In genomic region chr6:91688021-91688420, GRCm38 (mm10) we compare ENCODE assay signal across 13 mouse cellular contexts. TPM values are rescaled to one million over a fixed set of nuclear protein-coding genes. Genes with fewer than 3 reads are reported as not detected.
DNase-seq lines count a peak whose midpoint lies in the region; ATAC-seq and TF ChIP-seq lines count a peak whose summit lies in the region.
"Had no signal": no experiment of that assay in that cellular context is flagged by ENCODE, and none has a peak within 500 bp of the region (broad histone marks: within the 10 kb centered on the region; RNA-seq: fewer than 3 reads in every experiment).

No protein-coding gene starts in this region.

- no peak overlapping the region for H3K9ac ChIP-seq in forebrain, postnatal 0 days
- H3K9ac ChIP-seq in hindbrain, embryonic 13.5 days = peak overlapping the region; percentile 46
- H3K9ac ChIP-seq in midbrain, embryonic 15.5 days = no peak overlapping the region
- H3K9ac ChIP-seq: forebrain, embryonic 13.5 days; limb, embryonic 13.5 days had no signal

- H3K9me3 ChIP-seq in forebrain, postnatal 0 days (ENCODE audit: low read length) = no peaks in the 10 kb centered on the region
- no peaks in the 10 kb centered on the region for H3K9me3 ChIP-seq in forebrain, embryonic 10.5 days
- no peaks in the 10 kb centered on the region for H3K9me3 ChIP-seq in hindbrain, embryonic 13.5 days
- no peaks in the 10 kb centered on the region for H3K9me3 ChIP-seq in midbrain, embryonic 15.5 days
- H3K9me3 ChIP-seq: forebrain, embryonic 13.5 days; limb, embryonic 13.5 days; megakaryocyte, embryonic 14.5 days had no signal

- H3K27ac ChIP-seq in forebrain, postnatal 0 days (ENCODE audit: low read depth, low read length) = no peak overlapping the region
- H3K27ac ChIP-seq in forebrain, embryonic 10.5 days = no peak overlapping the region
- H3K27ac ChIP-seq in left cerebral cortex, adult 2 months = peak overlapping the region; percentile 30; the same call in 1 of the 2 replicates
- no peak overlapping the region for H3K27ac ChIP-seq in hindbrain, embryonic 13.5 days
- H3K27ac ChIP-seq in midbrain, embryonic 15.5 days = no peak overlapping the region
- H3K27ac ChIP-seq: forebrain, embryonic 13.5 days; limb, embryonic 13.5 days had no signal

- ATAC-seq in forebrain, postnatal 0 days = no peak
- no peak for ATAC-seq in hindbrain, embryonic 13.5 days (ENCODE audit: low FRiP score)
- no peak for ATAC-seq in midbrain, embryonic 15.5 days (replicated peaks)
- ATAC-seq: forebrain, embryonic 13.5 days had no signal

- WGBS in forebrain, postnatal 0 days = 82% methylated on average over 6 of the region's 6 CpGs
- 74% methylated on average over 6 of the region's 6 CpGs for WGBS in forebrain, embryonic 10.5 days
- 77% methylated on average over 6 of the region's 6 CpGs for WGBS in hindbrain, embryonic 13.5 days
- 81% methylated on average over 6 of the region's 6 CpGs for WGBS in midbrain, embryonic 15.5 days

- DNase-seq in forebrain, postnatal 0 days = no peak
- DNase-seq in forebrain, embryonic 10.5 days (ENCODE audit: extremely low spot score, low spot score) = no peak
- no peak for DNase-seq in left cerebral cortex, adult 2 months (ENCODE audit: extremely low spot score in 1 of 2, low spot score in 2 of 2)
- no peak for DNase-seq in left cerebral cortex, adult 11 months (ENCODE audit: low spot score)
- DNase-seq in layer of hippocampus, postnatal 36 days = no peak
- no peak for DNase-seq in layer of hippocampus, adult 9-10 months (ENCODE audit: low spot score)
- DNase-seq: adrenal gland, adult 8-10 months; cerebellum, adult 9-10 months had no signal

- H3K4me1 ChIP-seq in forebrain, postnatal 0 days (ENCODE audit: insufficient read depth) = peaks cover 31% of the 10 kb centered on the region
- H3K4me1 ChIP-seq in forebrain, embryonic 10.5 days = peaks cover 68% of the 10 kb centered on the region
- peaks cover 67% of the 10 kb centered on the region for H3K4me1 ChIP-seq in hindbrain, embryonic 13.5 days (replicated peaks)
- peaks cover 56% of the 10 kb centered on the region for H3K4me1 ChIP-seq in midbrain, embryonic 15.5 days

- H3K4me3 ChIP-seq in forebrain, postnatal 0 days (ENCODE audit: low read depth, low read length) = no peak overlapping the region
- H3K4me3 ChIP-seq in forebrain, embryonic 10.5 days = no peak overlapping the region
- H3K4me3 ChIP-seq in left cerebral cortex, adult 2 months = peak overlapping the region; percentile 37
- H3K4me3 ChIP-seq in hindbrain, embryonic 13.5 days = 0 out of 2 replicates have a peak overlapping the region, but pooled peaks have one; percentile 1
- H3K4me3 ChIP-seq in midbrain, embryonic 15.5 days = 0 out of 2 replicates have a peak overlapping the region, but pooled peaks have one; percentile 2
- H3K4me3 ChIP-seq: forebrain, embryonic 13.5 days; limb, embryonic 13.5 days had no signal

- TF ChIP-seq CTCF in forebrain, postnatal 0 days (IDR thresholded peaks at IDR 0.05; ENCODE audit: low read depth) = no peak
- TF ChIP-seq CTCF in left cerebral cortex, adult 2 months (IDR thresholded peaks at IDR 0.05) = no peak

- intact Hi-C loops in left cerebral cortex, adult 2 months (cut with DNase I) = loop anchor here (5.0 kb wide), 1 partner anchor 171 kb away; the partner anchor contains the start of genes Lsm3 and Xpc

- peaks cover 14% of the 10 kb centered on the region for H3K36me3 ChIP-seq in forebrain, postnatal 0 days (ENCODE audit: insufficient read depth)
- peaks cover 26% of the 10 kb centered on the region for H3K36me3 ChIP-seq in forebrain, embryonic 10.5 days (replicated peaks)
- H3K36me3 ChIP-seq in hindbrain, embryonic 13.5 days = peaks cover 22% of the 10 kb centered on the region
- 0 out of 2 replicates have a peak, but pooled peaks cover 4% of the 10 kb centered on the region for H3K36me3 ChIP-seq in midbrain, embryonic 15.5 days (replicated peaks)

- no peaks in the 10 kb centered on the region for H3K27me3 ChIP-seq in forebrain, postnatal 0 days (ENCODE audit: insufficient read depth, low read length)
- H3K27me3 ChIP-seq in forebrain, embryonic 10.5 days (ENCODE audit: poor library complexity, severe bottlenecking) = no peaks in the 10 kb centered on the region
- no peaks in the 10 kb centered on the region for H3K27me3 ChIP-seq in hindbrain, embryonic 13.5 days
- H3K27me3 ChIP-seq in midbrain, embryonic 15.5 days (replicated peaks) = no peaks in the 10 kb centered on the region
- H3K27me3 ChIP-seq: forebrain, embryonic 13.5 days; limb, embryonic 13.5 days; megakaryocyte, embryonic 14.5 days had no signal

- H3K4me2 ChIP-seq in forebrain, postnatal 0 days (ENCODE audit: low read depth) = peak overlapping the region; percentile 25
- peak overlapping the region; percentile 35 for H3K4me2 ChIP-seq in hindbrain, embryonic 13.5 days
- peak overlapping the region; percentile 23 for H3K4me2 ChIP-seq in midbrain, embryonic 15.5 days
- H3K4me2 ChIP-seq: forebrain, embryonic 13.5 days; limb, embryonic 13.5 days had no signal

RNA-seq across cellular contexts. Expression of gene Slc6a6, which starts 4.2 kb away (rescaled TPM):
- 72.2 and 101 TPM in 2 replicates for total RNA-seq in forebrain, postnatal 0 days (2014; rRNA removed)
- 89.5 and 139 TPM in 2 replicates for polyA plus RNA-seq in forebrain, postnatal 0 days (2015; fragmentation: Nextera tagmentation; extraction: Ambion mirVana)
- 42.4 and 47.0 TPM in 2 replicates for polyA plus RNA-seq in forebrain, embryonic 10.5 days (2016; fragmentation: Nextera tagmentation; extraction: Ambion mirVana)
- total RNA-seq in left cerebral cortex, adult 2 months (2021) = 100 to 1,000 TPM; 127 to 147 TPM
- 91.0 and 98.3 TPM in 2 replicates for polyA plus RNA-seq in hindbrain, embryonic 13.5 days (2015; fragmentation: Nextera tagmentation; extraction: Ambion mirVana)
- polyA plus RNA-seq in midbrain, embryonic 15.5 days (2015; fragmentation: Nextera tagmentation; extraction: Ambion mirVana) = 117 and 123 TPM in 2 replicates
- total RNA-seq in layer of hippocampus, postnatal 36 days (2021) = 100 to 1,000 TPM; 116 to 118 TPM

Comparison
In these comparisons a context has a peak if more than half of its experiments do, and no peak if none do; other contexts are left out.
1. H3K4me3 ChIP-seq: peak in left cerebral cortex, adult 2 months (single experiment), hindbrain, embryonic 13.5 days (single experiment) and midbrain, embryonic 15.5 days (single experiment); none in forebrain, postnatal 0 days (single experiment) and forebrain, embryonic 10.5 days (single experiment).
2. Peak in every context shown above with its lines, with median percentiles within 50 percentile points of each other: H3K4me2 ChIP-seq.